Mouse (Mus musculus): ENCODE measurements around the gene Fmo4.

GRCm38 (mm10) chr1:162859545-162859976, 45.8 kb upstream of the Fmo4 start:
- no peak for TF ChIP-seq CTCF (IDR thresholded peaks at IDR 0.05; ENCODE audit: control insufficient read depth, insufficient read depth, low read length)
- TF ChIP-seq POLR2A (IDR thresholded peaks at IDR 0.05; ENCODE audit: borderline replicate concordance, control insufficient read depth, low read depth, low read length) = no peak

All from bone marrow, adult 2 months (tissue).